Mouse (Mus musculus) megakaryocyte, embryonic 14.5 days (primary cell): ENCODE measurements around the gene Metap1. TPM values are rescaled to one million over a fixed set of nuclear protein-coding genes. Genes with fewer than 3 reads are reported as not detected.

Experiments
- H3K27me3 ChIP-seq: replicated peaks from 2 replicates; pipeline ENCODE3; 2012; ENCODE audit warnings: inconsistent platforms
- H3K36me3 ChIP-seq: replicated peaks from 2 replicates; pipeline ENCODE3; 2012; ENCODE audit warnings: low read length, inconsistent platforms, mixed read lengths
- H3K4me1 ChIP-seq: 2 replicates; pipeline ENCODE4 v1.6.1; 2012; ENCODE audit warnings: inconsistent platforms
- H3K4me3 ChIP-seq: replicated peaks from 2 replicates; pipeline ENCODE3; 2012; ENCODE audit warnings: moderate library complexity, mild to moderate bottlenecking, inconsistent platforms
- H3K9me3 ChIP-seq: 2 replicates; pipeline ENCODE4 v1.6.1; 2012; ENCODE audit warnings: inconsistent platforms
- FLI1 ChIP-seq: IDR thresholded peaks from 2 replicates; pipeline ENCODE4 v1.6.1; 2012; ENCODE audit warnings: low read length, inconsistent platforms, mixed read lengths
- GATA1 ChIP-seq: IDR thresholded peaks from 3 replicates; pipeline ENCODE4 v1.6.1; 2012; ENCODE audit warnings: mixed read lengths, low read length, inconsistent platforms, borderline replicate concordance
- polyA plus RNA-seq: library from polyadenylated mRNA; stranded (reverse); fragments of >175 nt; gene quantifications from 2 replicates; pipeline ENCODE4 v1.2.3, GENCODE M21; 2012; ENCODE audit warnings: low replicate concordance; ENCODE audit not compliant: insufficient read depth

The Metap1 gene
- polyA plus RNA-seq, 1 experiment = 10.2 TPM

GRCm38 (mm10) chr3:138430360-138430976, 58.8 kb downstream of the Metap1 start:
- Histone ChIP-seq H3K4me1 (no peaks in the 10 kb centered on the region), H3K4me3 (no peak overlapping the region)

DNA sequence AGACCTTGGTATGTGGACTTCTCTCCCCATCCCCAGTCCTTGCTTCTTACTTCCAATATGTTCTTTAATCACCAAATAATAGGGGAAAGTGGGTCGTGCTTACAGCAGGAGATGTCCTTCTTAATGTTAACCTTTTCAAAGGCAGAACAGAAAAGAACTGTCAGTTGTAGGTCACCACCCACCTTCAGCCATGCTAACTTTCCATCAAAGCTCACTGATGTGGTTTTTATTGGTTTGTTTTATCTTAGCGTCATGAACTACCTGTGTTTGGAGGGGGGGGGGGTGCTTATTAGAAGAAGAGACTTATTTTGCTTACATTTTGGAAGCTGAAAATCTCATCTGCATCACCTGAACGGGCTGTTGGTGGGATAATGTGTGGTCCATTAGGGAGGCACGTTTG, 65.1 kb downstream of the Metap1 start:
- no peaks in the 10 kb centered on the region for H3K4me1 ChIP-seq
- TF ChIP-seq GATA1 (no peak), FLI1 (no peak)
- peaks cover 9% of the 10 kb centered on the region for H3K27me3 ChIP-seq
- H3K4me3 ChIP-seq = no peak overlapping the region
- H3K9me3 ChIP-seq = peaks cover 7% of the 10 kb centered on the region
- H3K36me3 ChIP-seq = no peaks in the 10 kb centered on the region

More at GRCm38 (mm10) chr3:138430360-138430976, 58.8 kb downstream of the Metap1 start:
- TF ChIP-seq GATA1 = no peak
- no peak for TF ChIP-seq FLI1
- Histone ChIP-seq H3K27me3 (peaks cover 5% of the 10 kb centered on the region), H3K36me3 (no peaks in the 10 kb centered on the region), H3K9me3 (no peaks in the 10 kb centered on the region)

GRCm38 (mm10) chr3:138423664-138424063, 65.7 kb downstream of the Metap1 start:
- Histone ChIP-seq H3K36me3 (no peaks in the 10 kb centered on the region), H3K4me1 (no peaks in the 10 kb centered on the region), H3K9me3 (peaks cover 7% of the 10 kb centered on the region), H3K27me3 (peaks cover 9% of the 10 kb centered on the region), H3K4me3 (no peak overlapping the region)
- TF ChIP-seq FLI1 (no peak), GATA1 (no peak)

GRCm38 (mm10) chr3:138420385-138420784, 68.9 kb downstream of the Metap1 start:
- Histone ChIP-seq H3K9me3 (peaks cover 7% of the 10 kb centered on the region), H3K36me3 (no peaks in the 10 kb centered on the region), H3K4me1 (no peaks in the 10 kb centered on the region), H3K4me3 (no peak overlapping the region), H3K27me3 (peaks cover 6% of the 10 kb centered on the region)
- TF ChIP-seq GATA1 = no peak
- no peak for TF ChIP-seq FLI1

GRCm38 (mm10) chr3:138419369-138419768, 69.9 kb downstream of the Metap1 start:
- no peak for TF ChIP-seq GATA1
- no peak for TF ChIP-seq FLI1
- H3K4me3 ChIP-seq = no peak overlapping the region

GRCm38 (mm10) chr3:138415121-138415690, 74.1 kb downstream of the Metap1 start, which contains the start of gene Adh4:
TSS of gene Adh4 (plus strand) at chr3:138415466.
- no peak for TF ChIP-seq GATA1
- no peak for TF ChIP-seq FLI1
- H3K4me3 ChIP-seq = no peak within 1 kb of the TSS

More at GRCm38 (mm10) chr3:138419369-138419768, 69.9 kb downstream of the Metap1 start:
- H3K36me3 ChIP-seq = no peaks in the 10 kb centered on the region
- peaks cover 5% of the 10 kb centered on the region for H3K27me3 ChIP-seq
- H3K9me3 ChIP-seq = peaks cover 7% of the 10 kb centered on the region
- no peaks in the 10 kb centered on the region for H3K4me1 ChIP-seq

GRCm38 (mm10) chr3:138410211-138410610, 79.1 kb downstream of the Metap1 start:
- TF ChIP-seq GATA1 = no peak
- TF ChIP-seq FLI1 = no peak
- Histone ChIP-seq H3K36me3 (no peaks in the 10 kb centered on the region), H3K4me3 (no peak overlapping the region), H3K9me3 (0 out of 2 replicates have a peak, but pooled peaks cover 5% of the 10 kb centered on the region), H3K27me3 (peaks cover 2% of the 10 kb centered on the region), H3K4me1 (peaks cover 7% of the 10 kb centered on the region; the same call in 1 of the 2 replicates)

More at GRCm38 (mm10) chr3:138415121-138415690, 74.1 kb downstream of the Metap1 start, which contains the start of gene Adh4:
- H3K4me1 ChIP-seq = no peaks in the 10 kb centered on the region
- no peaks in the 10 kb centered on the region for H3K9me3 ChIP-seq
- no peaks in the 10 kb centered on the region for H3K36me3 ChIP-seq
- no peaks in the 10 kb centered on the region for H3K27me3 ChIP-seq

- no peak for TF ChIP-seq GATA1
- TF ChIP-seq FLI1 = no peak
- Histone ChIP-seq H3K4me1 (peaks cover 7% of the 10 kb centered on the region; the same call in 1 of the 2 replicates), H3K36me3 (no peaks in the 10 kb centered on the region)
Observed at GRCm38 (mm10) chr3:138409585-138409984, 79.7 kb downstream of the Metap1 start.

More at GRCm38 (mm10) chr3:138409585-138409984, 79.7 kb downstream of the Metap1 start:
- Histone ChIP-seq H3K9me3 (0 out of 2 replicates have a peak, but pooled peaks cover 5% of the 10 kb centered on the region), H3K27me3 (peaks cover 2% of the 10 kb centered on the region), H3K4me3 (no peak overlapping the region)

Other genes starting within 250 kb of the Metap1 start
- 0.11 TPM in 1 of 2 replicates, not detected in the other for gene Adh1, start 228.5 kb downstream of the Metap1 start, polyA plus RNA-seq
- not detected in 2 replicates for gene Adh6a, start 176.2 kb downstream of the Metap1 start, polyA plus RNA-seq
- not detected in 2 replicates for gene Adh6b, start 147.7 kb downstream of the Metap1 start, polyA plus RNA-seq
- gene Adh4, start 74.0 kb downstream of the Metap1 start, polyA plus RNA-seq = not detected in 2 replicates
- gene Adh5, start 46.4 kb downstream of the Metap1 start, polyA plus RNA-seq = 2.5 and 12.6 TPM in 2 replicates
- 8.6 TPM in 1 of 2 replicates, not detected in the other for gene Eif4e, start 36.7 kb upstream of the Metap1 start, polyA plus RNA-seq